30 mouse cellular contexts compared by ENCODE assay signal in genomic region chr2:62480285-62481198, GRCm38 (mm10). TPM values are rescaled to one million over a fixed set of nuclear protein-coding genes. Genes with fewer than 3 reads are reported as not detected.
DNase-seq lines count a peak whose midpoint lies in the region; ATAC-seq and TF ChIP-seq lines count a peak whose summit lies in the region.
"Had no signal": no experiment of that assay in that cellular context is flagged by ENCODE, and none has a peak within 500 bp of the region (broad histone marks: within the 10 kb centered on the region; RNA-seq: fewer than 3 reads in every experiment).

No protein-coding gene starts in this region.

- 83% methylated on average over 9 of the region's 9 CpGs for WGBS in hindbrain, embryonic 11.5 days
- WGBS in hindbrain, embryonic 10.5 days = 82% methylated on average over 9 of the region's 9 CpGs
- 60% methylated on average over 9 of the region's 9 CpGs for WGBS in neural tube, embryonic 14.5 days
- WGBS in neural tube, embryonic 15.5 days = 61% methylated on average over 9 of the region's 9 CpGs
- 51% methylated on average over 9 of the region's 9 CpGs for WGBS in midbrain, embryonic 14.5 days

- H3K27ac ChIP-seq in hindbrain, embryonic 11.5 days (ENCODE audit: low read depth, low read length) = no peak overlapping the region
- no peak overlapping the region for H3K27ac ChIP-seq in hindbrain, embryonic 10.5 days
- no peak overlapping the region for H3K27ac ChIP-seq in neural tube, embryonic 14.5 days (ENCODE audit: low read depth, low read length)
- H3K27ac ChIP-seq in neural tube, embryonic 15.5 days (replicated peaks) = no peak overlapping the region
- H3K27ac ChIP-seq in midbrain, embryonic 14.5 days (replicated peaks; ENCODE audit: low read depth, low read length) = peak overlapping the region; percentile 53; the same call in 1 of the 2 replicates
- no peak overlapping the region for H3K27ac ChIP-seq in left cerebral cortex, adult 2 months
- H3K27ac ChIP-seq: embryonic facial prominence, embryonic 12.5 days; limb, embryonic 13.5 days; liver, embryonic 12.5 days; neural tube, embryonic 13.5 days had no signal

- ATAC-seq in hindbrain, embryonic 11.5 days (ENCODE audit: low FRiP score) = 0 out of 2 replicates have a peak, but pooled peaks have one; percentile 63
- peak; percentile 41; the same call in 1 of the 2 replicates for ATAC-seq in neural tube, embryonic 14.5 days (ENCODE audit: low read depth)
- ATAC-seq in neural tube, embryonic 15.5 days (ENCODE audit: low FRiP score) = no peak
- ATAC-seq in midbrain, embryonic 14.5 days (ENCODE audit: low FRiP score, low TSS enrichment) = peak; percentile 81
- ATAC-seq: liver, embryonic 12.5 days had no signal

- TF ChIP-seq CTCF in left cerebral cortex, adult 2 months (IDR thresholded peaks at IDR 0.05) = no peak

- no peaks in the 10 kb centered on the region for H3K27me3 ChIP-seq in hindbrain, embryonic 11.5 days (ENCODE audit: control insufficient read depth, insufficient read depth, low read length)
- H3K27me3 ChIP-seq in hindbrain, embryonic 10.5 days (ENCODE audit: insufficient read depth, poor library complexity, severe bottlenecking) = no peaks in the 10 kb centered on the region
- H3K27me3 ChIP-seq in neural tube, embryonic 14.5 days (ENCODE audit: control insufficient read depth, insufficient read depth, low read length) = no peaks in the 10 kb centered on the region
- no peaks in the 10 kb centered on the region for H3K27me3 ChIP-seq in neural tube, embryonic 15.5 days (replicated peaks)
- H3K27me3 ChIP-seq in midbrain, embryonic 14.5 days (ENCODE audit: control insufficient read depth, insufficient read depth, low read length) = no peaks in the 10 kb centered on the region
- H3K27me3 ChIP-seq: embryonic facial prominence, embryonic 12.5 days; limb, embryonic 13.5 days; liver, embryonic 12.5 days; neural tube, embryonic 13.5 days had no signal

- H3K4me3 ChIP-seq in hindbrain, embryonic 11.5 days (ENCODE audit: low read depth, low read length) = no peak overlapping the region
- H3K4me3 ChIP-seq in hindbrain, embryonic 10.5 days = no peak overlapping the region
- no peak overlapping the region for H3K4me3 ChIP-seq in neural tube, embryonic 14.5 days (ENCODE audit: low read depth, low read length)
- no peak overlapping the region for H3K4me3 ChIP-seq in neural tube, embryonic 15.5 days (replicated peaks)
- H3K4me3 ChIP-seq in midbrain, embryonic 14.5 days (replicated peaks; ENCODE audit: low read depth, low read length) = no peak overlapping the region
- H3K4me3 ChIP-seq in left cerebral cortex, adult 2 months = no peak overlapping the region
- H3K4me3 ChIP-seq: embryonic facial prominence, embryonic 12.5 days; limb, embryonic 13.5 days; liver, embryonic 12.5 days; neural tube, embryonic 13.5 days had no signal

- no peaks in the 10 kb centered on the region for H3K9me3 ChIP-seq in hindbrain, embryonic 11.5 days (ENCODE audit: control insufficient read depth, low read length)
- H3K9me3 ChIP-seq in hindbrain, embryonic 10.5 days = no peaks in the 10 kb centered on the region
- no peaks in the 10 kb centered on the region for H3K9me3 ChIP-seq in neural tube, embryonic 14.5 days (ENCODE audit: control insufficient read depth, low read length)
- H3K9me3 ChIP-seq in neural tube, embryonic 15.5 days (replicated peaks) = no peaks in the 10 kb centered on the region
- H3K9me3 ChIP-seq in midbrain, embryonic 14.5 days (ENCODE audit: control insufficient read depth, low read length) = no peaks in the 10 kb centered on the region
- H3K9me3 ChIP-seq: embryonic facial prominence, embryonic 12.5 days; limb, embryonic 13.5 days; liver, embryonic 12.5 days; neural tube, embryonic 13.5 days had no signal

- H3K4me2 ChIP-seq in hindbrain, embryonic 11.5 days (replicated peaks; ENCODE audit: low read depth, low read length) = no peak overlapping the region
- no peak overlapping the region for H3K4me2 ChIP-seq in neural tube, embryonic 14.5 days (ENCODE audit: low read depth, low read length)
- H3K4me2 ChIP-seq in neural tube, embryonic 15.5 days = no peak overlapping the region
- no peak overlapping the region for H3K4me2 ChIP-seq in midbrain, embryonic 14.5 days (ENCODE audit: low read length)
- H3K4me2 ChIP-seq: embryonic facial prominence, embryonic 12.5 days; limb, embryonic 13.5 days; liver, embryonic 12.5 days; neural tube, embryonic 13.5 days had no signal

- H3K4me1 ChIP-seq in hindbrain, embryonic 11.5 days (replicated peaks; ENCODE audit: control insufficient read depth, insufficient read depth, low read length) = no peaks in the 10 kb centered on the region
- H3K4me1 ChIP-seq in hindbrain, embryonic 10.5 days (replicated peaks) = no peaks in the 10 kb centered on the region
- no peaks in the 10 kb centered on the region for H3K4me1 ChIP-seq in neural tube, embryonic 14.5 days (ENCODE audit: control insufficient read depth, insufficient read depth, low read length)
- no peaks in the 10 kb centered on the region for H3K4me1 ChIP-seq in neural tube, embryonic 15.5 days
- 0 out of 2 replicates have a peak, but pooled peaks cover 3% of the 10 kb centered on the region for H3K4me1 ChIP-seq in midbrain, embryonic 14.5 days (ENCODE audit: control insufficient read depth, insufficient read depth, low read length)
- H3K4me1 ChIP-seq: embryonic facial prominence, embryonic 12.5 days; liver, embryonic 12.5 days; neural tube, embryonic 13.5 days had no signal

- H3K9ac ChIP-seq in hindbrain, embryonic 11.5 days (ENCODE audit: low read depth, low read length) = no peak overlapping the region
- no peak overlapping the region for H3K9ac ChIP-seq in neural tube, embryonic 14.5 days (replicated peaks; ENCODE audit: low read depth, low read length)
- no peak overlapping the region for H3K9ac ChIP-seq in neural tube, embryonic 15.5 days (replicated peaks)
- H3K9ac ChIP-seq in midbrain, embryonic 14.5 days (replicated peaks; ENCODE audit: low read length) = no peak overlapping the region
- H3K9ac ChIP-seq: embryonic facial prominence, embryonic 12.5 days; limb, embryonic 13.5 days; liver, embryonic 12.5 days; neural tube, embryonic 13.5 days had no signal

- intact Hi-C loops in left cerebral cortex, adult 2 months (cut with DNase I) = no loop called here

- H3K36me3 ChIP-seq in hindbrain, embryonic 11.5 days (ENCODE audit: control insufficient read depth, insufficient read depth, low read length) = no peaks in the 10 kb centered on the region
- H3K36me3 ChIP-seq in hindbrain, embryonic 10.5 days = no peaks in the 10 kb centered on the region
- no peaks in the 10 kb centered on the region for H3K36me3 ChIP-seq in neural tube, embryonic 14.5 days (ENCODE audit: control insufficient read depth, insufficient read depth, low read length)
- H3K36me3 ChIP-seq in neural tube, embryonic 15.5 days = no peaks in the 10 kb centered on the region
- H3K36me3 ChIP-seq in midbrain, embryonic 14.5 days (ENCODE audit: control insufficient read depth, insufficient read depth, low read length) = no peaks in the 10 kb centered on the region
- H3K36me3 ChIP-seq: embryonic facial prominence, embryonic 12.5 days; limb, embryonic 13.5 days; liver, embryonic 12.5 days; neural tube, embryonic 13.5 days had no signal

- DNase-seq in hindbrain, embryonic 11.5 days (ENCODE audit: low spot score) = no peak
- no peak for DNase-seq in hindbrain, embryonic 10.5 days (ENCODE audit: low spot score)
- DNase-seq in midbrain, embryonic 14.5 days = peak; percentile 65
- DNase-seq in left cerebral cortex, adult 2 months (ENCODE audit: extremely low spot score in 1 of 2, low spot score in 2 of 2) = no peak
- no peak for DNase-seq in cerebellum, postnatal 36 days
- DNase-seq: adrenal gland, adult 2 months; cerebellum, adult 18-20 months; cerebellum, postnatal 14 days; gastrocnemius, postnatal 36 days; heart, postnatal 36 days; kidney, adult 9 months; kidney, postnatal 14 days; lung, adult 18-20 months; lung, postnatal 14 days; right cerebral cortex, adult 18-20 months; right cerebral cortex, postnatal 4 days; thymus, postnatal 14 days had no signal

RNA-seq across cellular contexts. Expression of gene Gcg, which starts 2.9 kb away (rescaled TPM):
- 0.22 TPM in 1 of 2 replicates, not detected in the other for polyA plus RNA-seq in hindbrain, embryonic 11.5 days (2014; fragmentation: Nextera tagmentation; extraction: Ambion mirVana)
- not detected in 2 replicates for polyA plus RNA-seq in hindbrain, embryonic 10.5 days (2016; fragmentation: Nextera tagmentation; extraction: Ambion mirVana)
- 0.21 TPM in 1 of 2 replicates, not detected in the other for polyA plus RNA-seq in neural tube, embryonic 14.5 days (2014; fragmentation: Nextera tagmentation; extraction: Ambion mirVana)
- 0.33 and 0.43 TPM in 2 replicates for polyA plus RNA-seq in neural tube, embryonic 15.5 days (2015; fragmentation: Nextera tagmentation; extraction: Ambion mirVana)
- polyA plus RNA-seq in midbrain, embryonic 14.5 days (2014; fragmentation: Nextera tagmentation; extraction: Ambion mirVana) = 0.79 and 1.3 TPM in 2 replicates
- under 1 TPM in 1 of 2 experiments, not detected in 1; 0.50 TPM for total RNA-seq in left cerebral cortex, adult 2 months (2021)
- total RNA-seq: adrenal gland, adult 2 months; gastrocnemius, adult 18-20 months; gastrocnemius, postnatal 36 days; heart, adult 8-10 months; heart, postnatal 36 days; left cerebral cortex, postnatal 25 days; megakaryocyte, adult 5-6 weeks; MEL had no signal
- polyA plus RNA-seq: adrenal gland, adult 2 months; C2C12; heart, embryonic 14.5 days; neural tube, embryonic 13.5 days had no signal
